Mouse (Mus musculus) T-helper 1 cell (primary cell): ENCODE measurements around the gene Tubgcp6.

Experiments
- in situ Hi-C: fragments of 300-600 bp; cut with MboI, MseI; formaldehyde crosslinking; loops from one replicate; pipeline ENCODE4 v1.15.1; 2025; ENCODE audit warnings: high pct_unique_total_duplicates

Tubgcp6 gene

DNA sequence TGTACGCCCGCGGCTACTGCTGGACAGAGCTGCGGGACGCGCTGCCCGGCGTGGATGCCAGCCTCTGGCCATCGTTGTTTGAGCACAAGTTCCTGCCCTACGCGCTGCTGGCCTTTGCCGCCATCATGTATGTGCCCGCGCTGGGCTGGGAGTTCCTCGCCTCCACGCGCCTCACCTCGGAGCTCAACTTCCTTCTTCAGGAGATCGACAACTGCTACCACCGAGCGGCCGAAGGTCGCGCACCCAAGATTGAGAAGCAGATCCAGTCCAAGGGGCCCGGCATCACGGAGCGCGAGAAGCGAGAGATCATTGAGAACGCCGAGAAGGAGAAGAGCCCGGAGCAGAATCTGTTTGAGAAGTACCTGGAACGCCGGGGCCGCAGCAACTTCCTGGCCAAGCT lies 55.3 kb downstream of the Tubgcp6 start:
- in situ Hi-C loops: no loop called here

DNA sequence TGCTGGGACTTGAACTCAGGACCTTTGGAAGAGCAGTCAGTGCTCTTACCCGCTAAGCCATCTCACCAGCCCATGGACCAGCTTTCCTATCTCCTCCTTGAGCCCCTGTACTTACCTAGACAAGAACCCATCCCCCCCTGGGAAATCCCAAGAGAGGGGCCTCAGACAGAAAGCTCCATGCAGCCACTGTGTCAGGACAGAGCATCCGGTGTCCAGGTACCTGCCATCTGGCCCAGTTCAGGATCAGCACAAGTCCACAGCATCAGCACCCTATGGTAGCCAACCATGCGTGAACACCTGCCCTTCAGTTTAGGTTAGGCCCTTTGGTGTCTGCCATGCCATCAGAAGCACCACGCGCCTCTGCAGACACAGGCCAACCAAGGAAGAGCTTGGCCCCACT lies 58.0 kb downstream of the Tubgcp6 start:
- in situ Hi-C loops: no loop called here

DNA sequence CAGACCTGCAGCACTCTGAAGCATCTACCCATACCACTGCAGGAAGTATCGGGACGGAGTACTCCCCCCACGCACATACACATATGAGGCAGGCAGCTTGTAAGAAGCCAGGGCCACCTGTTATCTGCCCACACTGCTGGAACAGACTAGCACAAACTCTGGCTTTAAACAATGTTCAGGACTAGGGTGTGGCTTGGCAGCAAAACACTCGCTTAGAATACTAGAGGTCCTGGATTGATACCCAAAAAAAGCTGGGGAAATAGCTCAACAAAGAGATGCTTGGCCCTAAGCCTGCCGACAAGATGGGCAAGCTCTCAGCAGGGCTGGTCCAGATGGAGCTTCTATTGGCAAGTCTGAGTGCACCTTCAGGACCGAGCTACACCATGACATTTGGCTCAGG lies 59.4 kb downstream of the Tubgcp6 start:
- in situ Hi-C loops: no loop called here

DNA sequence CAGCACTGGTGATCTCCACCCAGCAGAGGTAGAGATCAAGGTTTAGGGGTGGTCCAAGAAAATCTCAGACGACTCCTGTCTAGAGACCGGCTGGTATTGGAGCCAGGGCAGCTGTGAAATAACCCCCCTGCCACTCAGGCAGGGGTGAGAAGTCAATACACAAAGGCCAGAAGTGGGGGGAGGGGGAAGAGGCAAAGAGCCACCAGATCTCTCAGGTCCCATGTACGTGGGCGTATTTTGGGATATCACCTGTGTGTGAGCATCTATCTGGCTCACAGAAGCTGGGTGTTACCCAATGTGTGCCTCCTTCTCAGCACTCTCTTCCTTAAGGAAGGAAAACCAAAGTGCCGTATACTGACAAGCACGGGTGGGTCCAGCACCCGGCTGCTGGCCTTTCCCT lies 59.9 kb downstream of the Tubgcp6 start:
- in situ Hi-C loops: no loop called here

DNA sequence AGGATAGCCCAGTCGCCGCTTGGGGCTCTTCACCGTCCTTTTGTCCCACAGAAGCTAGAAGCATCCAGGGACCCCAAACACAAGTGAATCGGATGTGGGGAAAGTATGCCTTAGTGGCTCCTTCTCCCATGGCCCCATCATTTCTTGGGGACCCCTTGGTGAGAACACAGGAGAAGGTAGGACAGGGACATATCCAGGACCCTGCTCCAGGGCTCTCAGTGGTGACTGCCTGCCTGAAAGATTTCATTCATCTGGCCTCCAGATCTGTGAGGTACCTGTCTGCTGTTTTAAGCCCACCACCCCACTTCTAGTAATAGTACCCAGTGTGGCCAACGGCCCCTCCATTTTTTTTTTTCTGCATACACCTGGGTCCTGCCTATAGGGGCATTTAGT lies 60.4 kb downstream of the Tubgcp6 start:
- in situ Hi-C loops: no loop called here

DNA sequence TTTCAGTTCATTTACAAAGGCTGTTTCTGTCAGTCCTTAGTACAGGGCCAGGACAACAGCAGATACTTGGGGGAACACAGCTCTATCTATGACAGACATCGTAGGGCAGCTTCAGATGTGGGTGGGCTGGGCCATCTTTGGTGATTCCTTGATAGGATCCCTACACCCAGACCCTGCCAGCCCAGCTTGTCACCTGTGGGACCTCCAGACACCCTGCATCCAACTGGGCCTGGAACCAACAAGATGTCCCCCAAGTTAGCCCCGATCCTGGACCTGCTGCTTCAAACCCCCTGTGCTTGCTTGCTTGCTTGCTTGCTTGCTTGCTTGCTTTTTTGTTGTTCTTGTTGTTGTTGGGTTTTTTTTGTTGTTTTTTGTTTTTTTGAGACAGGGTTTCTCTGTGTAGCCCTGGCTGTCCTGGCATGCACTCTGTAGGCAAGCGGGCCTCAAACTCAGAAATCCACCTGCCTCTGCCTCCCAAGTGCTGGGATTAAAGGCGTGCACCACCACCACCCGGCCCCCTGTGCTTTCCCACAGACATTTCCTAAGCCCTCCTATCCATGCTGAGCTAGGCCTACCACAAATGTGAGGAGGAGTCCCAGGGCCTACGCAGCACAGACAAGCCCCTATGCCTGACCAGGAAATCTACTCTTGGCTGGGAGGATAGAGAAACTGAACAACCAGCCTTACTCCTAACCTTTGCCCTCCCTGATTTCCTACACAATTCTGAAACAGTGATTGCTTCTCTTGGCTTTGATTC lies 61.0 kb downstream of the Tubgcp6 start:
- in situ Hi-C loops: no loop called here

GRCm38 (mm10) chr15:89060811-89061460 lies 62.0 kb downstream of the Tubgcp6 start:
- in situ Hi-C loops: no loop called here

DNA sequence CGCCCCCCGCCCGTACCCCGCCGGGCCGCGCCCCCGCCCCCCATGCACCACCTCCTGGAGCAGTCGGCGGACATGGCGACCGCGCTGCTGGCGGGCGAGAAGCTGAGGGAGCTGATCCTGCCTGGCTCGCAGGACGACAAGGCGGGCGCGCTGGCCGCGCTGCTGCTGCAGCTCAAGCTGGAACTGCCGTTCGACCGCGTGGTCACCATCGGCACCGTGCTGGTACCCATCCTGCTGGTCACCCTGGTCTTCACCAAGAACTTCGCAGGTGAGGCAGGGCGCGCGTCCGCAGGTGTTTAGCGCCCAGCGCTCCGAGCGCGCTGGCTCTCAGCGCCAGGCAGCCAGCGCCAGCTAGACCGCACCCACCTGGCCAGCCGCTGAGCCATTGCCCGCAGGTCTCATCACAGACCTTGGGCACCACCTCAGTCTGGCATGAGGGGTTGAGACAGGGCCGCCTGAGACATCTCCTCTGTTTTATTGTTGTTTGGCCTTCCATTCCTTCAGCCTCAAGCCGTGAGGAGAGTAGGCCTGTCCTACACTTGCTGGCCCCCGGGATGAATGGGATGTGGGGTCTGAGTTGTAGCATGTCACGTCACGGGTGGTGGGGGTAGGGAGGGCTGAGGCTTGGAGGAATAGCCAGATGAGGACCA lies 62.8 kb downstream of the Tubgcp6 start:
- in situ Hi-C loops: no loop called here

- in situ Hi-C loops: no loop called here
These were observed 63.6 kb downstream of the Tubgcp6 start, which contains the start of gene Panx2 for GRCm38 (mm10) chr15:89059161-89059931. Panx2 (plus strand) TSS chr15:89059734.

DNA sequence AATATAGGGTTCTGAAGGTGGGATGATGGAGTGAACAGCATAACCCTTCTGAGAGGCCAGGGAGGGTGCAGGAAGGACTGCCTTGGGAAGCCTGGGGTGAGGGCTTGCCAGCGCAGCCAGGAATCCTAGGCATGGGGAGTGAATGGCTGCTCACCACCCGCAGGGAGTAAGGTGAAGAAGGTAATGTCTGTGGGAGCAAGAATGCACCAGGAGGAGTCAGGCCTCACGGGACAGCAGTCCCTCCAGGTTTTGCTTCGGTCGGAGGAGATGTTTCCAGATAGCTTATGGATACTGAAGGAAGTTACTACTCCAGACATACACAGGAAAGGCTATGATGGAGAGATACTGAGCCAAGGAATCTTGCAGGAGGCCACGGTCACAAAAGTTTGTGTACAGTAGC lies 64.2 kb downstream of the Tubgcp6 start:
- in situ Hi-C loops: no loop called here

- in situ Hi-C loops: no loop called here
These were observed 68.2 kb downstream of the Tubgcp6 start for GRCm38 (mm10) chr15:89054666-89055065.
